Mouse (Mus musculus) forebrain, embryonic 12.5 days (tissue): ENCODE results near the gene Ube2o. TPM values are rescaled to one million over a fixed set of nuclear protein-coding genes. Genes with fewer than 3 reads are reported as not detected.

Source experiments
- ATAC-seq: fragments of 200-750 bp; cut with Nextera tagmentation; 2 replicates; pipeline ENCODE4 v1.8.0; 2017; ENCODE audit warnings: moderate TSS enrichment; ENCODE audit not compliant: low FRiP score
- H3K27ac ChIP-seq: fragments of 300-500 bp; sonication (generic); 2 replicates; pipeline ENCODE4 v1.5.1; 2016; ENCODE audit warnings: mild to moderate bottlenecking
- H3K27me3 ChIP-seq: fragments of 300-500 bp; sonication (generic); 2 replicates; pipeline ENCODE4 v1.6.1; 2016; ENCODE audit warnings: mild to moderate bottlenecking
- H3K36me3 ChIP-seq: fragments of 300-500 bp; sonication (generic); replicated peaks from 2 replicates; pipeline ENCODE4 v1.6.1; 2016; ENCODE audit warnings: mild to moderate bottlenecking
- H3K4me1 ChIP-seq: fragments of 300-500 bp; sonication (generic); 2 replicates; pipeline ENCODE4 v1.6.1; 2016
- H3K4me2 ChIP-seq: fragments of 300-500 bp; sonication (generic); 2 replicates; pipeline ENCODE4 v1.6.1; 2016; ENCODE audit warnings: mild to moderate bottlenecking, moderate library complexity
- H3K4me3 ChIP-seq: fragments of 300-500 bp; sonication (generic); replicated peaks from 2 replicates; pipeline ENCODE4 v1.5.1; 2016; ENCODE audit warnings: mild to moderate bottlenecking
- H3K9ac ChIP-seq: fragments of 300-500 bp; sonication (generic); 2 replicates; pipeline ENCODE4 v1.6.1; 2016; ENCODE audit warnings: mild to moderate bottlenecking
- H3K9me3 ChIP-seq: fragments of 300-500 bp; sonication (generic); 2 replicates; pipeline ENCODE4 v1.6.1; 2016
- WGBS: fragments of 180-500 bp; shearing (Covaris S2); methylation state at CpG from one replicate; pipeline ENCODE4 v1.1.7; 2016; 5-methylcytosine and 5-hydroxymethylcytosine counted together
- polyA plus RNA-seq: library from polyadenylated mRNA; unstranded; fragments of >200 nt; fragmentation: Nextera tagmentation; extraction: Ambion mirVana; gene quantifications from 2 replicates; pipeline ENCODE4 v1.2.1, GENCODE M21; 2016

Gene Ube2o
- polyA plus RNA-seq, 1 experiment from 2014 or later, result 17.3 TPM

DNA sequence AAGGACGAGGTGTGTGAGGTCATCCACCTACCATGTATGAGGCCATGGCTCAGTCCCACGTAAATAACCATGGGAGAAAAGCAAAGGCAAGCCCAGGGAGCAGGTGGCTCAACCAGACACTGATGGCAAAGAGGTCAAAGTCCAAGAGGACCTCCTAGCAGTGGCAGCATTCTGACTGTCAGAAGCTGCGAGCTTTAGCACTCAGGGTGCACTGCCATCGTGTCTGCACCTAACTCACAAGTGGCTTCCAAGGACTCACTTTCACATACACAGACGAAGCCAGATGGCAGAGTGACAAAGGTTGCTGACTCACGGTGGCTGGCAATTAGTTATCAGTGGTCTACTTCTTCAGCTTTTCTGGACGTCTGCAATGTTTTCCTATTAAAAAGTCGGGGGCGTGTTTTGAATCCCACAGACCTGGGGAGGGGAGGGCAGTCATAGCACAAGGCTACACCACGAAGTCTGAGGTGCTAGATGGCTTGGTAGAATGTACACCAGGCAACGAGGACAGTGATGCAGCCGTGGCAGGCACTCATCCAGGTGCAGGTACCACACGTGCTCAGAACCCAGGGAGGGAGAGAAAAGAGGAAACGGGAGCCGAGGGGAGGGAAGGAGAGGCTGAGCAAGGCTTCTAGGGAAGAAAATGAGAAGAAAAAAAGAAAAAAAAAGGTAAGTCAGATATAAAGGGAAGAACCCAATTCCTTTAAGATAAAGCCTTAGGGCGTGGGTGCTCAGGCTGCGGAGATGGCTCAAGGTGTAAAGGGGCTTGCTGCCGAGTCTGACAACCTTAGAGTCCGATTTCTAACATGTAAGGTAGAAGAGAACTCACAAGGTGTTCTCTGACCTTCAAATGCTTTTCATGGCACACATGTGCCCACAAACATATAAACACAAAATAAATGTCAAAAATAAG is 9.2 kb downstream of the Ube2o start:
- 87% methylated on average over 19 of the region's 19 CpGs for WGBS
- no peaks in the 10 kb centered on the region for H3K27me3 ChIP-seq
- ATAC-seq, result no peak
- no peaks in the 10 kb centered on the region for H3K36me3 ChIP-seq
- no peaks in the 10 kb centered on the region for H3K9me3 ChIP-seq
- no peak overlapping the region for H3K4me2 ChIP-seq
- no peak overlapping the region for H3K4me3 ChIP-seq
- H3K9ac ChIP-seq, result no peak overlapping the region
- H3K27ac ChIP-seq, result no peak overlapping the region
- peaks cover 50% of the 10 kb centered on the region for H3K4me1 ChIP-seq

- 90% methylated on average over 7 of the region's 7 CpGs for WGBS
- Histone ChIP-seq H3K4me1 (peaks cover 39% of the 10 kb centered on the region), H3K36me3 (no peaks in the 10 kb centered on the region), H3K9ac (no peak overlapping the region), H3K4me3 (no peak overlapping the region), H3K9me3 (no peaks in the 10 kb centered on the region), H3K27ac (no peak overlapping the region), H3K27me3 (no peaks in the 10 kb centered on the region), H3K4me2 (no peak overlapping the region)
- no peak for ATAC-seq
These were observed 10.4 kb downstream of the Ube2o start for GRCm38 (mm10) chr11:116570821-116571220.

GRCm38 (mm10) chr11:116567531-116567930 is 13.7 kb downstream of the Ube2o start:
- H3K4me2 ChIP-seq, result no peak overlapping the region
- peaks cover 11% of the 10 kb centered on the region; the same call in 1 of the 2 replicates for H3K4me1 ChIP-seq
- ATAC-seq, result no peak
- 86% methylated on average over 8 of the region's 8 CpGs for WGBS
- H3K27ac ChIP-seq, result no peak overlapping the region
- H3K27me3 ChIP-seq, result no peaks in the 10 kb centered on the region
- H3K36me3 ChIP-seq, result peaks cover 5% of the 10 kb centered on the region; the same call in 1 of the 2 replicates
- no peaks in the 10 kb centered on the region for H3K9me3 ChIP-seq
- H3K4me3 ChIP-seq, result no peak overlapping the region
- no peak overlapping the region for H3K9ac ChIP-seq

DNA sequence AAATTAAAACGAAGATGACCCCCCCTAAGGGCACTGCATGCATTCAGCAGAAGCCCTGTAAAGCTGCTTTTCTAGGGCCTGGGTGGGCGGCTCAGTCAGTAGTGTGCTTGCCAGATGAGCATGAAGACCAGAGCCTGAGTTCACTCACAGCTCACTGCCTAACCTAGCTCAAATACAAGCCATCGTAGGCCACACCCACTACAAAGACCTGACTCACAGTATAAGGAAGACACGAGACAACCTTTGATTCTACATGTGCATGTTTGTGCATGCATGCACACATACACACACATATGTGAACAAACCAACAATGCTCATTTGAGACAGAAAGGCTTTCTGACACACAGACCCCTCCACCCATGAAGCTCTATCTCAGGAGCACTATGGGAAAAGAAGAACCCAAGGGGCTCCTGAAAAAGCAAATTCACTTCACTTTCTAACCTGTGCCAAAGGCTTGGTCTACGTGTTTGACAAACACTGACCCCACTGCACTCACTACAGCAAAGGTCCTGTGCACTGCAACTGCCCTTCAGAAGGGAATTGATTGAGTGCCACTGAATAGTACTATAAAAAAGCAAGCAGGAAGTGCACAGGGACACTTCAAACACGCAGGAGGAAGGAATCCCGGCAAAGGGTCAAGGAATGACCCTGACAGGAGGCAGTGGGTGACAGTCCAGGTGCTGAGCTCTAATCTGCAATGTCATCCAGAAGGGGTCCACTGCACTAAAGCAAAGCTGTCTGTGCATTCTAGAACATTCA is 15.8 kb downstream of the Ube2o start:
- Histone ChIP-seq H3K4me3 (no peak overlapping the region), H3K4me1 (0 out of 2 replicates have a peak, but pooled peaks cover 5% of the 10 kb centered on the region), H3K4me2 (no peak overlapping the region), H3K27me3 (no peaks in the 10 kb centered on the region), H3K9ac (no peak overlapping the region), H3K9me3 (no peaks in the 10 kb centered on the region), H3K36me3 (peaks cover 5% of the 10 kb centered on the region; the same call in 1 of the 2 replicates), H3K27ac (no peak overlapping the region)
- 87% methylated on average over 7 of the region's 7 CpGs for WGBS
- ATAC-seq, result no peak

DNA sequence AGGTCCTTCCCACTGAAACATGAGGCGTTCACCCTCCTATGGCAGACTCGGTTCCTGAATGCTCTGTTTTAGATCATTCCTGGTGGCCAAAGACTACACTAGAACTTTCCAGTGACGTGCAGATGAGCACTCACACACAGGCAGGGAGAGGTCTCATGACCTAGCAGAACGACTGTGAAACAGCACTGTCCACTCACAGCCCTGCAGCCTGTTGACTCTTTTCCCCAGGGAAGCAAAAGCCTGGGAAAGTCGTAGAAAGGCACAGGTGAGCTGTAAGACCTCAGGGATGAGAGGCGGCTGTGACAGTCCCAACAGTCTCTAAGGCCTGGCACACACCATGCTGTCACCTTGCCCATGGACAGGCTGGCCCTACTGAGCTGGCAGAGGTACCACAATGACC is 24.9 kb downstream of the Ube2o start:
- WGBS, result 73% methylated on average over 6 of the region's 6 CpGs

DNA sequence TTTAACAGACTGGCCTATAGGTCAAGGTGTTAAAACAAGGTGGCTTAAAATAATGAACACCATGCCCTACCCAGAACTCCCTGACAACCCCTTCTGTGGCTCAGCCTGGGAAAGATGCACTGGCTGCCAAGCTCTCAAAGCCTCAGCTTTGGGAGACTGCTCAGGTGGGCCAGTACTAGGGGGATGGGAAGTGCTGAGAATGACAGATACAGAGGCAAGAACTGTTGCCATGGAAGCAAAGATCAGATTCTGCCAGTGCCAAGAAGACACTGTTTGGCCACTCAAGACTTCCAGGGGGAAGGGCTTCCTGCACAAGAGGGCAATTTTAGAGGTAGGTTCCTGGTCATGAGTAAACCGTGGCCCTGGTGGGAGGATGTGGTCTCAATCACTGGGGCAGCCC is 25.7 kb downstream of the Ube2o start:
- Histone ChIP-seq H3K4me3 (no peak overlapping the region), H3K9ac (no peak overlapping the region), H3K27me3 (no peaks in the 10 kb centered on the region), H3K9me3 (no peaks in the 10 kb centered on the region), H3K4me1 (peaks cover 38% of the 10 kb centered on the region), H3K36me3 (peaks cover 4% of the 10 kb centered on the region; the same call in 1 of the 2 replicates), H3K27ac (no peak overlapping the region), H3K4me2 (no peak overlapping the region)
- no peak for ATAC-seq
- WGBS, result 83% methylated on average over 1 of the region's 1 CpGs

More for the DNA sequence above, 24.9 kb downstream of the Ube2o start:
- H3K36me3 ChIP-seq, result peaks cover 4% of the 10 kb centered on the region; the same call in 1 of the 2 replicates
- no peak overlapping the region for H3K27ac ChIP-seq
- ATAC-seq, result no peak
- H3K4me2 ChIP-seq, result no peak overlapping the region
- peaks cover 38% of the 10 kb centered on the region for H3K4me1 ChIP-seq
- no peaks in the 10 kb centered on the region for H3K27me3 ChIP-seq
- H3K4me3 ChIP-seq, result no peak overlapping the region
- no peak overlapping the region for H3K9ac ChIP-seq
- H3K9me3 ChIP-seq, result no peaks in the 10 kb centered on the region

DNA sequence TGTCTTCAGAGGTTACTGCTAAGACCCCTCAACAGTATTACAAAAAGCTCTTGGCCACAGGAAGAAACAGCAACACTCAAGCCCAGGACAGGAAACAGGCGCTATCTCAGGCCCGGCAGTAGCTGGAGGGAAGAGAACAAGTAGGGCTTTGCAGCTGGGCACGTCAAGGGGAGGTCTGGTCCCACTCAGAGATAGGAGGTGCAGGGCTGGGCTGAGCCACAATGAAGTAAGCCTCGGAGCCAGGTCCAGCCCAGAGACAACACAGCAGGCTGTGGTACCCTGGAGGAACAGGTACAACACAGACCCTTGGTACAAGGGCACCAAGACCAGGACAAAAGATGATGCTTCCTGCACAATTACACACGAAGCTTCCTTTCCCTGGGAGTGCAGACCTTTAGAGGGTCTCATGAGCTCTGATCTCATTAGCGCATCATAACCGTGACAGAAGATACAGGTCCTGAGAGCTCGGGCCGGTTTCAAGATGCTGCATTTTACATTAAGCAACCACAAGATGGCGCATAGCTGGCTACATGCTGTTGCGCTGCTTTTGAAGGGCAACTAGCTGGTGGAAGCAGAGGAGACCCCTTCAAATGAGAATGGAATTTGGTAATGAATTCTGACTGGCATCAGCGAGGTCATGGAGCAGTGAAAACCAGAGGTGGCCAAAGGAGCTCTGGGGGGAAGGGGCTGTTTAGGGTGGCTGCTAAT is 26.9 kb downstream of the Ube2o start:
- no peak overlapping the region for H3K4me3 ChIP-seq
- H3K27me3 ChIP-seq, result no peaks in the 10 kb centered on the region
- peaks cover 40% of the 10 kb centered on the region for H3K4me1 ChIP-seq
- H3K9ac ChIP-seq, result no peak overlapping the region
- H3K36me3 ChIP-seq, result peaks cover 4% of the 10 kb centered on the region; the same call in 1 of the 2 replicates
- H3K27ac ChIP-seq, result no peak overlapping the region
- H3K4me2 ChIP-seq, result no peak overlapping the region
- 46% methylated on average over 12 of the region's 12 CpGs for whole genome bisulfite sequencing
- H3K9me3 ChIP-seq, result no peaks in the 10 kb centered on the region
- ATAC-seq, result no peak

- Histone ChIP-seq H3K36me3 (peaks cover 16% of the 10 kb centered on the region), H3K27ac (no peak overlapping the region), H3K27me3 (no peaks in the 10 kb centered on the region), H3K4me1 (peaks cover 32% of the 10 kb centered on the region), H3K9me3 (no peaks in the 10 kb centered on the region), H3K9ac (no peak overlapping the region), H3K4me2 (no peak overlapping the region), H3K4me3 (no peak overlapping the region)
- WGBS, result 100% methylated on average over 1 of the region's 1 CpGs
- no peak for ATAC-seq
These were observed 29.1 kb downstream of the Ube2o start for GRCm38 (mm10) chr11:116552194-116552593.

GRCm38 (mm10) chr11:116550748-116551147 is 30.5 kb downstream of the Ube2o start:
- Histone ChIP-seq H3K36me3 (peaks cover 30% of the 10 kb centered on the region), H3K4me3 (no peak overlapping the region), H3K9me3 (no peaks in the 10 kb centered on the region), H3K27ac (no peak overlapping the region), H3K27me3 (no peaks in the 10 kb centered on the region), H3K4me1 (peaks cover 24% of the 10 kb centered on the region), H3K9ac (no peak overlapping the region), H3K4me2 (no peak overlapping the region)
- no peak for ATAC-seq
- 83% methylated on average over 7 of the region's 7 CpGs for WGBS

DNA sequence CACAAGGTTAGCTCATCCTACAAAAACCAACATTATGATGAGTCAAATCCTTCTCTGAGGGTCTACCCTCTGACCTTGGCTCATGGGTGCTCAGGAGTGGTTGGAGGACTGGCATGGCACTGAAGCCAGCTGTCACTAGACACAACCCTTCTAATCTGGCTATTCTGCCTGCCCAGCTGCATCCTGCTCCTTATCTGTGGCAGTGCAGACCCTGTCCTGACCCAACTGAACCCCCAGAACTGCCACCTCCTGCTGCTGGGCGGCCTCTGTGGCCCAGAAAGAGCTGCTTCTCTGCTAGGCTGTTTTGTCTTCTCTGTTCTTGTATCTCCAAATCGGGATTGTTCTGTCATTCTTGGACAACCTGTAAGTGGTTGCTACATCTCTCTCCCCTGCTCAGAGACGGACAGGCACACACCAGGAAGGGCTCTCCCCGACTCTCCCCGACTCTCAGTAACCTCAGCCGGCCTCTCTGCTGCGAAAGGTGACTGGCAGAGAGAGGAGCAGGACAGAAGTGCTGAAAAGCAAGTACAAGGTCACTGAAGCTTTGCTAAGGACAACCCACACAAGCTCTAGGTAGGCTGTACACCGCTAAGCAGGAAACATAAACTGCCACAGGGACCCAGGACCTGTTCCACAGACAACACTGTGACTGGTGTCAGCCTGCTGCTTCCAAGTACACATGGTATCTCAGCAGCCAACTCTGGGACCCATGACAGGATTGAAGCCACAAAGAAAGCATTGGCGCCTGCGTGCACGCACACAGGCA is 31.8 kb downstream of the Ube2o start:
- no peak overlapping the region for H3K4me2 ChIP-seq
- no peak overlapping the region for H3K27ac ChIP-seq
- no peaks in the 10 kb centered on the region for H3K27me3 ChIP-seq
- no peak for ATAC-seq
- no peak overlapping the region for H3K9ac ChIP-seq
- H3K4me3 ChIP-seq, result no peak overlapping the region
- no peaks in the 10 kb centered on the region for H3K9me3 ChIP-seq
- peaks cover 13% of the 10 kb centered on the region for H3K4me1 ChIP-seq
- 92% methylated on average over 11 of the region's 11 CpGs for WGBS
- H3K36me3 ChIP-seq, result peaks cover 42% of the 10 kb centered on the region

DNA sequence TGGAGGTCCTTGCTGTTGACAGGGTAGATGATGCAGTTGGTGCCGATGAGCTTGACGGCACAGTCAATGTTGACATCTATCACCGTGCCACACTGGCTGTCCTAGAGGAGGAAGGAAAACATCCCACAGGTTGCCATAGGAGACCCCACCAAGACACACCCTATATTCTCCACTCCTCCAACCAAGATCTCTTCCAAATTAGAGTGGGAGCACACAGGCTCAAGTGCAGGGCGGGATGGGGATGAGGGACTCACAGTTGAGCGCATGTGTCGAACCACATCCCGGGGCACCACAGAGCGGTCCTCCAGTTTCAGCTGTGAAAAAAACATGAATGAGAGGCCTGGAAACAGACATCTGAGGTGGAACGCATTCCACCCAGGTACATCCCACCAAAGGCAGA is 32.5 kb downstream of the Ube2o start:
- H3K4me2 ChIP-seq, result no peak overlapping the region
- H3K4me1 ChIP-seq, result peaks cover 7% of the 10 kb centered on the region; the same call in 1 of the 2 replicates
- H3K27ac ChIP-seq, result no peak overlapping the region
- 99% methylated on average over 9 of the region's 9 CpGs for WGBS
- H3K9ac ChIP-seq, result no peak overlapping the region
- ATAC-seq, result no peak
- no peaks in the 10 kb centered on the region for H3K27me3 ChIP-seq
- H3K9me3 ChIP-seq, result no peaks in the 10 kb centered on the region
- H3K4me3 ChIP-seq, result no peak overlapping the region
- peaks cover 49% of the 10 kb centered on the region for H3K36me3 ChIP-seq
